Mouse (Mus musculus) liver, postnatal 0 days (tissue): ENCODE measurements at regions not wholly inside any gene's neighbourhood (a gene's known extent, or its start where the extent isn't known, plus 50 kb on each side); places are given as distances from the start of the nearest gene placed in this dataset.

Source experiments
- CTCF ChIP-seq: sonication (generic); IDR thresholded peaks from 2 replicates; pipeline ENCODE4 v1.5.1; 2016; ENCODE audit warnings: antibody characterized with exemption, low read depth
- EP300 ChIP-seq: IDR thresholded peaks from 2 replicates; pipeline ENCODE4 v1.6.1; 2016; ENCODE audit warnings: antibody characterized with exemption, low read depth, mild to moderate bottlenecking

DNA sequence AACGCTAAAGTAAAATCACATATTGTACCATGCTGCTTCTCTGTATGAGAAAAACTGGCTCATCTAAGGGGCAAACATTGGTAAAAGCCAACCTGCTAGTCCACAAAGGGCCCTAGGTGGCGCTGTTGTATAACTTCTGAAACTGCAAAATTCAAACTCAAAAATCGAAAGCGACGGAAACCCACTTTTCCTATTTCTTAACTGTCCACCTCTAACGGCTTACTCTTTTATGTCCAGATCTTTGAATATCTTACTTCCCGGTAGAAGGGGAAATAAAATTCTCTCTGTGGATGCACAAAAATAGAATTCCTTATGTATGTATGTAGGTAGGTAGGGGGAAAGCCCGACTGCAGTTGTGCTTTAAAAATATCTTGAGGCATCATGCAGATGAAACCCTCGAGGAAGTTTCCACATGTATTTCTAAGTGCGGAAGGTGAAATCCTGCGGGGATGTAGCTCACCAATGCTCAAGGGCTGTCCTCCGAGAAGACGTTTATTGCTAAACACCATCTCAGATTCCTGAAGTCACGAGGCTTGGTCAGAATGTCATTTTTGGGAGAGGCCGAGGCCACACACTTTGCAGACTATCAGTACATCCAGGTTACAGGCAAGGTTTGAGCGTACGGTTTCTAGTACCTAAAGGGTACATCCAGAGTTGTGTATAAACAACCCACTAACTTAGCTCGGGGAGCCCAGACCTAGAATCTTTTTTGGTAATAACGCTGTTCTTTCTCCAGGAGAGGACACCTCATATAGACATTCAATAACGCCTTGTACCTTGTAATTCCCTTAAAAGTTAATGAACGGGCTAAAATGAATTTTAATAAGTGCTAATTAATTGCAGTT, 96.8 kb downstream of the Otol1 start:
- peak; percentile 81 for TF ChIP-seq CTCF
- no peak for TF ChIP-seq EP300
